ENCODE assay signal across 8 mouse cellular contexts in the genomic region with DNA sequence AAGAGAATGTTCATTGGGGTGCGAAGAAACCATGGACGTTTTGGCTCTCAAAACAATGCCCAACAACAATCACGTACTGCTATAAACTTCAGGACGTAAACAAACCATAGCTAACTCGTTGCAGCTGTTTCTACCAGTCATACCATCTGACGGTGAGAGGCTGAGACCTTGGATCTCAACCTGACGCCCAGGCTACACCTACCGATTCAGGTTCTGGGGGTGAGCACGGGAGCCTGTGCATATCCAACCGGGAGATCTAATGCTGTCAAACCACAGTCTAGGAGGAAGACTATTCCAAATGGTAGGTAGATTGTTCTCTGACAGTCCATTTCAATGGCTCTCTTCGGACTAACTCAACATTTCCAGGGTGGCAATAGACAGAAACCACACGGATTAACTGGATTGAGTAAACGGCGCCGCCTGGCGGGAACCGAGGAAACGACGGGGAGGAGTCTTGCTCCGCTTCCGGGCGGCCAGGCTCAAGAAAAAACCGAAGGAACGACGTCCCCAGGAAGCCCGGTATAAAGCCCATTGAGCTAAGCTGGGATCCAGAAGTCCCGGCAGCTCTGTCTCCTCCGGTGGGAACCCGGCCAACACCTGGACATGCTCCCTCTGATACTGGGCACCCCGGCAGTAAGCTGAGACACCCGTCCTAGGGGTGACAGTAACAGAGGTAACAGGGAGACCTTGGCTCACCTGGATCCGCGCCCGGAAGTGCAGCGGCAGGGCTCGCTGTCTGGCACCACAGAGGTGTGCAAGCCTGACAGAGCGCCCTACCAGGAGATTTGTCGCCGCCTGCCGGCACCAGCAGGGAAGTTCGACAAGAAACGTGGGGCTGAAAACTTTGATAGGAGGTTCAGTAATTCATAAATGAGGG. TPM values are rescaled to one million over a fixed set of nuclear protein-coding genes. Genes with fewer than 3 reads are reported as not detected.
A peak's percentile ranks its signal among the peaks of the same experiment; 100 is the strongest.
DNase-seq lines count a peak whose midpoint lies in the region; ATAC-seq lines count a peak whose summit lies in the region.

Pigo (minus strand) TSS at position 736 of the 877 bp plus-strand sequence.

- peak within 1 kb of the TSS; percentile 89 for H3K27ac ChIP-seq in hindbrain, embryonic 12.5 days

- no peaks in the 10 kb centered on the region for H3K9me3 ChIP-seq in hindbrain, embryonic 12.5 days (replicated peaks)

- H3K4me3 ChIP-seq in hindbrain, embryonic 12.5 days, result peak within 1 kb of the TSS; percentile 64

- peak within 1 kb of the TSS; percentile 70 for H3K9ac ChIP-seq in hindbrain, embryonic 12.5 days

- peaks cover 69% of the 10 kb centered on the region for H3K36me3 ChIP-seq in hindbrain, embryonic 12.5 days

- H3K4me1 ChIP-seq in hindbrain, embryonic 12.5 days, result peaks cover 20% of the 10 kb centered on the region

- H3K4me2 ChIP-seq in hindbrain, embryonic 12.5 days (replicated peaks), result peak within 1 kb of the TSS; percentile 75

- 9% methylated on average over 42 of the region's 42 CpGs for WGBS in hindbrain, embryonic 12.5 days

- H3K27me3 ChIP-seq in hindbrain, embryonic 12.5 days, result no peaks in the 10 kb centered on the region

- peak; percentile 91 for ATAC-seq in hindbrain, embryonic 12.5 days (ENCODE audit: low FRiP score)

- peak; percentile 98 for DNase-seq in Muller cell, postnatal 12 days (ENCODE audit: inconsistent ontology term)
- DNase-seq in cerebellum, adult 9-11 months, result peak; percentile 98
- DNase-seq in frontal cortex, postnatal 10 days (ENCODE audit: low spot score in 2 of 2), result peak; percentile 87 to 92
- peak; percentile 96 to 99 for DNase-seq in layer of hippocampus, postnatal 14 days (ENCODE audit: low spot score in 2 of 2)
- DNase-seq in lung, postnatal 14 days, result peak; percentile 96
- DNase-seq in retina, adult 2 months (ENCODE audit: low read depth, low spot score), result peak; percentile 82
- DNase-seq in thymus, postnatal 36 days, result peak; percentile 91 to 92

RNA-seq across cellular contexts. Expression of gene Pigo, which starts in this region (rescaled TPM):
- polyA plus RNA-seq in hindbrain, embryonic 12.5 days (2016; fragmentation: Nextera tagmentation; extraction: Ambion mirVana), result 25.2 and 28.9 TPM in 2 replicates
- total RNA-seq in layer of hippocampus, postnatal 14 days (2021), result 10 to 100 TPM; 29.1 to 32.0 TPM

Comparison
In these comparisons a context has a peak if more than half of its experiments do, and no peak if none do; other contexts are left out.
1. Peak in every context shown above with its lines: DNase-seq, ATAC-seq, H3K4me3 ChIP-seq and H3K27ac ChIP-seq.